Mouse (Mus musculus) C3H10T1/2 (cell line): ENCODE data around the gene Uap1l1. TPM values are rescaled to one million over a fixed set of nuclear protein-coding genes. Genes with fewer than 3 reads are reported as not detected.

Source experiments
- polyA plus RNA-seq, 2 experiments: library from polyadenylated mRNA; unstranded; fragments of >200 nt; fragmentation: generic; extraction: Trizol; gene quantifications; one replicate each; pipeline ENCODE4 v1.2.1; 2012; ENCODE audit warnings: missing spikeins in 2 of 2

Uap1l1 gene
- 100 to 1,000 TPM; 149 to 433 TPM for polyA plus RNA-seq

DNA sequence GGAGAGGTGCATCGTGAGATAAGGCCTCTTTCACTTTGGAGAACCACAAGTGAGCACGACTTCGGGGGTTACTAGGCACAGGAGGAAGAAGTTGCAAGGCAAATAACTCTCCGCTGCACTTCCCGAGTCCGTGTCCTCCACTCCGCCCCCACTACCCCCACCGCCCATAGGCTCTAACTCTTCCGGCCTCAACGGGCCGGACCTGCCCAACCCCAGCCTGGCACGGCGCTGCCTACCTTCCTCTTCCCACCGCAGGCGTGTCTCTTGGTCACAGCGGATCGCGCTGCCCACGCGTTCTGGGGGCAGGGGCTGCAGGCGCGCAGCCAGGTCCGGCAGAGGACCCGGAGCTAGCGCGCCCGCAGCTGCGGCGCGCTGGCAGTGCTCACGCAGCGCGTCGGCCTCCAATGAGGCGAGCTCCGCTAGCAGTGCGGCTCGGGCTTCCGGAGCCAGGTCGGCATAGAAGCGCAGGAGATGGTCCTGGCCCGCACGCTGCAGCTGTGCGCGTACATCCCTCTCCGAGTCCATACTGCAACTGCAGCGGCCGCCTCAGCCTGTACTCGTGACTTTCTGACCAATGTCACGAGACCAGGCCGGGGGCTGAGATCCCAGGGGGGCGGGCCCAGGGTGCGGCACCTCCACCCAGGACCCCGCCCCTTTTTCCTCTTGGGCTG, at the start of gene Uap1l1:
Uap1l1 (minus strand) TSS at position 592 of the 671 bp plus-strand sequence.

DNA sequence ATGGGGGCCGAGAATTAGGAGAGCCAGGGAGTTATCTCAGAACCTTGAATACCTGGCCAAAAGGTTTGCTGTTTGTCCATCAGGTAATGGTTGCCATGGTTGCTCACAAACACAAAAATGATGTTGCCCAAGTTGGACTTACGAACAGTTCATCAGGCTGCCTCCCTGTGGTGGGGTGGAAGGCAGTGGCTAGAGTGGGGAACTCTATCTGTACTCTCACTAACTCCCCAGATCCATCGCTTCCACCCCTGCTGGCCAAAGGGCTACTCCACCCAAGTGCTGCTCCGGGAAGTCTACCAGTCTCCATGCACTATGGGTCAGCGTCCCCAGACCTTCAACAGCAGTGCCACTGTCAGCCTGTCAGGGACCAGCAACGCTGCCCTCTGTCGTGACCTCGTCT, 33.6 kb upstream of the Uap1l1 start, which contains the start of gene Npdc1:
Npdc1 (plus strand) TSS at position 301 of the 400 bp plus-strand sequence.

DNA sequence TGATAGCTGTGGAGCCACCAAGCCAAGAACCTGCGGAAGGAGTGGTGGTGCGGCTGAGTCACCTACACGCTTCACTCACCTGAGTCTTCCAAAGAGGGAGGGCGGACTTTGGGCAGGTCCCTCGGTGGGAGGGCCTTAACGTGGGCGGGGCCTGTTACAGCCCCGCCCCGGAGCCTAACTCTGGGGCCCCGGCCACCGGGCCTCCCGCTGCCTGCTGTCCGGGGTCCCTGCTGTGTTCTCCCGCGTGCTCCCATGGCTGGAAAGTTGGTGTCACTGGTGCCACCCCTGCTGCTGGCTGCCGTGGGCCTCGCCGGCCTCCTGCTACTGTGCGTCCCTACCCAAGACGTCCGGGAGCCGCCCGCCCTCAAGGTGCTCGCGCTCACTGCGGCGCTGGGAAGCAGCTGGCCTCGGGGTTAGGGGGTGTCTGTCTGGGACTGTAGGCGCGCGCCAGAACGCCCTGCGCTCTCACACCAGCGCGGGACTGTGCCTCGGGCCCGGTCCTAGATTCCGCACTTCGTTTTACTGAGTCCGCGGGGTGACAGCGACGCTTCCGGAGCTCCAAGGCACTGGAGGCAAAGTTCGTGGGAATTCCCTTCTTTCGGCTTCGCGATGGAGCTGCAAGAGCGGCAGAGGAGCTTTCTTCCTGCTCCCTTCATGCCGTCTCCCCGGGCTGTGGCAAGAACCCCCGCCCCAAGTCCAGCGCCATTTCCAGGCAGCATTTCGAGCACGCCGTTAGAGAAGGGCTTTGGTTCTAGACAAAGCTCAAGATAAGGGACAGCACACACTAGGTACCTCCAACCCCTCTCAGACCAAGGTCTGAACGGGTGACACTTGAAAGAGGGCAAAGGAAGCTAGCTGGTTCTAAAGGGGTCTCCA, 30.5 kb upstream of the Uap1l1 start, which contains the start of gene Entpd2:
Entpd2 (plus strand) TSS at position 154 of the 876 bp plus-strand sequence.

DNA sequence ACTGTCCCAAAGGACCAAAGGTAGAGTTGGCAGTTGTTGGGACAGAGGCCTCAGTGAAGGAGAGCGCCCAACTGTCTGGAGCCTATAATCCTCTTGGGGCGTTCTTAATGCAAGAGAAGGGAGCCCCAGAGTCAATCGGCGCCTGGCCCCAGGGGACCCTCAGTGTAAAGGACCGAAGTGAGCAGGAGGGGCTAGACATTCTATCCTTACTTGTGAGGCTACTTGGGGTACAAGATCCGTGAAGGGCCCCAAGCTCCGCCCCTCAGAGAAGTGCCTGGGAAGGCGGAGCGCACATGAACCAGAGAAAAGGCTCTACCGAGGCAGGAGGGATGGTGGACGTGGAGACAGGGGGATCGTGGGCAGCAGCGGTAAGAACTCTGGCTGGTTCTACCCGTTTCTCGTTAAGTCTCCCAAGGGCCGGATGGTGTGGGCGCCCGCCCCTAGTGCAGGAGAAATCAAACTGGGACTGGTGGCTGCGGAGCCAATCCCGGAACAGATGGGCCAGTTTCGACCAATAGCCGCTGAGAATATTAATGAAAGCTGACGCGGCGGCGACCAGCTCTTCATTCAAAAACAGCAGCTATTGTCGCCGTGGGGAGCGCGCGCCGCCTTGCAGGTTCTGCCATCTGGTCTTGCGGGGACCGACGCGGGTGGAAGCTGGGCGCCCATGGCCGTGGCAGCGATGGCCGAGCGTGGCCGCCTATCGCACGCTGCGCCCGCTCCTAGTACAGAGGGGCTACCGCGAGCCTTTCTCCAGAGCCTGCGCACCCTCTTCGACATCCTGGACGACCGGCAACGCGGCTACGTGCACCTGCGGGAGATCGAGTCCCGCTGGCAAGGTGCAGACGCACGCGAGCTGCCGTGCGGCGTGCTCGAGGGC, 6.5 kb upstream of the Uap1l1 start, which contains the start of gene Sapcd2:
Sapcd2 (plus strand) TSS at position 558 of the 880 bp plus-strand sequence.

DNA sequence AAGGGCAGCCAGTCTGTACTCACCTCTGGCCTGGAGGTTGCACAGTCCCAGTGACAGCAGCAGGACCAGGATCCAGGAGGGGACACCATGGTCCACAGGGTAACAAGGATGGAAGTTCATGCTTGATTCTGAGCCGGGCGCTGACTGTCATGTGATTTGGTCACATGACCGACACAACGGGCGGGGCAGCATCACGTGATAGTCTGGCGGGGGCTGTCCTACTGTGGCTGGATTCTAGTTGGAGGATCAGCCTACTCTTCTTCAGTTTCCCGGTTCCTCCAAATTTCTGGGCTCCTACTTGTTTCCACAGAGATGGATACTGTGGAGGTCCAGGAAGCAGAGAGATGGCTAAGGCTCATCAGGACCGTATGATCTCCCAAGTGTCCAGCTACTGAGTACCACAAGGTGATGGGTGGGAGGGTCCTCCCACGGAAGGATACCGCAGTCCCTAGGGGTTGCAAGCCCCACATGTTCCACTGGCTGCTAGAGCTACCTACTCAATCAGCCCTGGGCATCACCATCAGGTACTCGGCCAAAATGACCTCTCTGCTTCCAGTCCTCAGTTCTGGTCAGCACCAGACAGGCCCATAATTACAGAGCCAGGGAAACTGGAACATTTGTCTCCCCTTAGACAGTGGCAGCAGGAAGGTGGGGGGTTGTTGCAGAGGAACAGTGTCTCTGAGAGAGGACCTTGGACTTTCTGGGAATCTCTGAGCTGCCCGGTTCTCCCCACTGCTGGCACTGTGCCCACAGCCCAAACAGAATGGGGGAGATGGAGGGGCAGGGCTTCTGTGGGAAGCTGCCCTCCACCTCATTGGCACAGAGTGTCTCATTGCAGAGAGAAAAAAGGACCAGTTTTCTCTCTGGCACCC, 9.0 kb downstream of the Uap1l1 start, which contains the start of gene Dpp7:
Dpp7 (minus strand) TSS at position 152 of the 872 bp plus-strand sequence.

DNA sequence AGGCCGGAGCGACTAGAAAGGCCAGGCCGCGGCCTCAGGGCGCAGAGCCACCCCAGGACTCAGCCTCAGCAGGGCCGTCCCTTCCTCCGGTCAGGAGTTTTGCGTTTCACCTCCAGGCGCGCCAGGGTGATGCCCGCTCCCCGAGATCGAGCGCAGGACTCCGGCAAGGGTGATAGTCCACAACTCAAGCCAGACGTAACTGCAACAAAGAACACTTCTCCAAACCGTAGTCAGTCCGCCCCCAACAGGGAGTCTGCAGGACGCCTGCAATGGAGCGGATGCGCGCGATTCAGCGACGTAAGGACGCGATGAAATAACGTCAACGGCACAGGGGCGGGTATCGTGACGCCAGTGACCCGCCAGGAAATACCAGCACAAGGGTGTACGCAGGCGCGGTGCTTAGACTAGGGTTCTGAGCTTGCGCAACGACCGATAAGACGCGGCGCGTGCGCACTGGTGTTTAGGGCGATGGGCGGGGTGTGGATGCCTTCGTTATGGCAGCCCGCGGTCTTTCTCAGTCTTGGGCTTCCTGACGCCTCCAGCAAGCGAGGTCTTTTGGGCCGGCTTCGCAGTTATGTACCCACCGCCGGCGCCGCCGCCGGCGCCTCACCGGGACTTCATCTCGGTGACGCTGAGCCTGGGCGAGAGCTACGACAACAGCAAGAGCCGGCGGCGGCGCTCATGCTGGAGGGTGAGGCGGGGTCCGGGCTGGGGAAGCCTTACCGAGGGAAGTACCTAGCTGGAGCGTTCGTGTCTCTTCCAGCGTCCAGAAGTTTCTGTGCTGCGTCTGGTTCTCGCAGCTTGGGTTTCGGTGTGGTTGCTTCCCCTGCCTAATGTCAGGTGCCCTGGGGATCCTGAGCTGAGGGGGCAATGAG, 33.0 kb downstream of the Uap1l1 start, which contains the start of gene Man1b1:
Man1b1 (plus strand) TSS at position 53 of the 875 bp plus-strand sequence.

DNA sequence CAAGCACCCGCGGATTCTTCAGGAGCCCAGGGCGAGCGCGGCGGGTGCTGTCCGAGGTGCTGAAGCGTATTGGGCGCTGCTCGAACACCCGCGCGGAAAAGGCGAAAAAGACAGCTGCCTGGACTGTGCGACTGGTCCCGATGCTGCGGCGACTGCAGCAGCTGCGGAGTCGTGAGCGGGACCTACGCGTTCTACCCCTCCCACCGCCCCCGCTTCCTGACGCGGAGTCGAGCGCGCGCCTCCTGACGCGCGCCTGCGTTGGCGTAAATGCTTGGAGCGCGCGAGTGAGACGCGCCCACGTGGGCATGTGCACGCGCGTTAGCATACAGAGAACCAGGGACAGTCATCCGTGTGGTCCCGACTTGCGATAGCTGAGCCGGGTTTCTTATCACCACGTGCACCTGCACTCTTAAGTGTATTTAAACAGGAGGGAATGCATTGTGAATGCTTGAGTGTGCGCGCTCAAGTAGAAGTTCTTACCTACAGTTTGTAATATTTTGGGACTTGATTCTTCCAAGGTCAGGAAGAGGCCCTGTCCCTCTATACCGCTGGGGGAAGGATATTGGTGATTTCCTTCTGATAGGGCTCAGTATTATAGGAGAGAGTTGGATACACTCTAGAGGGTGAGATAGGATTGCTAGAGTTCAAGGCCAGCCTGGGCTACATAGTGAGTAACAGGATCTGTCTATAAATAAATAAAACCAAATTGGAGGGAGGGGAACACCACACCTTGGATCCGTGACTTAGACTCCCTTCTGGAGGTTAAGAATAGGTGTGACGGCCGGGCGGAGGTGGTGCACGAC, 46.3 kb downstream of the Uap1l1 start, which contains the start of gene Grin1:
Grin1 (minus strand) TSS at position 217 of the 803 bp plus-strand sequence.

Other genes with a start within 250 kb of the Uap1l1 start
- gene Nrarp, start 184.9 kb downstream of the Uap1l1 start, polyA plus RNA-seq: under 1 TPM; 0.13 to 0.19 TPM
- 10 to 100 TPM in 1 of 2 experiments, 1 to 10 TPM in 1; 9.1 to 26.9 TPM for gene Tor4a, start 168.8 kb downstream of the Uap1l1 start, polyA plus RNA-seq
- 10 to 100 TPM; 29.0 to 67.4 TPM for gene Nelfb, start 154.2 kb downstream of the Uap1l1 start, polyA plus RNA-seq
- gene Stpg3, start 151.0 kb downstream of the Uap1l1 start, polyA plus RNA-seq: under 1 TPM in 1 of 2 experiments, not detected in 1; 0.02 TPM
- 1 to 10 TPM in 1 of 2 experiments, not detected in 1; 1.6 TPM for gene Fam166a, start 146.9 kb downstream of the Uap1l1 start, polyA plus RNA-seq
- gene Tubb4b, start 141.0 kb downstream of the Uap1l1 start, polyA plus RNA-seq: 100 to 1,000 TPM; 598 to 649 TPM
- gene Slc34a3, start 131.3 kb downstream of the Uap1l1 start, polyA plus RNA-seq: not detected
- gene Rnf224, start 128.9 kb downstream of the Uap1l1 start, polyA plus RNA-seq: not detected
- not detected for gene Rnf208, start 123.4 kb downstream of the Uap1l1 start, polyA plus RNA-seq
- under 1 TPM; 0.08 to 0.35 TPM for gene Cysrt1, start 123.2 kb downstream of the Uap1l1 start, polyA plus RNA-seq
- 1 to 10 TPM; 2.2 to 6.1 TPM for gene AL732309.1, start 118.8 kb downstream of the Uap1l1 start, polyA plus RNA-seq
- gene Tmem203, start 110.2 kb downstream of the Uap1l1 start, polyA plus RNA-seq: 10 to 100 TPM; 38.1 to 48.4 TPM
- gene Tprn, start 103.1 kb downstream of the Uap1l1 start, polyA plus RNA-seq: 10 to 100 TPM; 10.9 to 14.3 TPM
- 100 to 1,000 TPM; 140 to 186 TPM for gene Ssna1, start 93.2 kb downstream of the Uap1l1 start, polyA plus RNA-seq
- 100 to 1,000 TPM in 1 of 2 experiments, 10 to 100 TPM in 1; 98.4 to 128 TPM for gene Anapc2, start 93.2 kb downstream of the Uap1l1 start, polyA plus RNA-seq
- not detected for gene Tmem210, start 77.5 kb downstream of the Uap1l1 start, polyA plus RNA-seq
- gene Lrrc26, start 75.8 kb downstream of the Uap1l1 start, polyA plus RNA-seq: not detected
- gene Grin1, start 46.5 kb downstream of the Uap1l1 start, polyA plus RNA-seq: under 1 TPM; under 0.01 to 0.06 TPM
- 10 to 100 TPM; 16.1 to 49.7 TPM for gene Man1b1, start 33.3 kb downstream of the Uap1l1 start, polyA plus RNA-seq
- 10 to 100 TPM; 31.1 to 38.1 TPM for gene Dpp7, start 9.3 kb downstream of the Uap1l1 start, polyA plus RNA-seq
- 10 to 100 TPM; 18.0 to 25.7 TPM for gene Sapcd2, start 6.6 kb upstream of the Uap1l1 start, polyA plus RNA-seq
- gene Entpd2, start 30.2 kb upstream of the Uap1l1 start, polyA plus RNA-seq: under 1 TPM in 1 of 2 experiments, not detected in 1; 0.12 TPM
- 100 to 1,000 TPM; 183 to 212 TPM for gene Npdc1, start 33.7 kb upstream of the Uap1l1 start, polyA plus RNA-seq
- under 1 TPM; 0.13 to 0.42 TPM for gene Fut7, start 57.6 kb upstream of the Uap1l1 start, polyA plus RNA-seq
- 10 to 100 TPM in 1 of 2 experiments, 1 to 10 TPM in 1; 4.8 to 13.4 TPM for gene Abca2, start 63.0 kb upstream of the Uap1l1 start, polyA plus RNA-seq
- under 1 TPM; 0.15 to 0.94 TPM for gene Clic3, start 91.2 kb upstream of the Uap1l1 start, polyA plus RNA-seq
- gene Paxx, start 95.4 kb upstream of the Uap1l1 start, polyA plus RNA-seq: 10 to 100 TPM; 25.6 to 61.9 TPM
- gene Ptgds, start 104.4 kb upstream of the Uap1l1 start, polyA plus RNA-seq: under 1 TPM; 0.07 to 0.30 TPM
- gene Lcn12, start 128.2 kb upstream of the Uap1l1 start, polyA plus RNA-seq: not detected
- 10 to 100 TPM; 24.9 to 52.5 TPM for gene Fbxw5, start 135.1 kb upstream of the Uap1l1 start, polyA plus RNA-seq
- 1 to 10 TPM in 1 of 2 experiments, under 1 TPM in 1; 0.85 to 9.2 TPM for gene C8g, start 136.0 kb upstream of the Uap1l1 start, polyA plus RNA-seq
- gene Traf2, start 181.3 kb upstream of the Uap1l1 start, polyA plus RNA-seq: 10 to 100 TPM; 29.4 to 32.2 TPM
- gene Edf1, start 192.2 kb upstream of the Uap1l1 start, polyA plus RNA-seq: 100 to 1,000 TPM; 602 to 888 TPM
- gene Mamdc4, start 209.2 kb upstream of the Uap1l1 start, polyA plus RNA-seq: 1 to 10 TPM in 1 of 2 experiments, under 1 TPM in 1; 0.09 to 1.1 TPM
- 100 to 1,000 TPM; 104 to 192 TPM for gene Phpt1, start 209.5 kb upstream of the Uap1l1 start, polyA plus RNA-seq
- 1 to 10 TPM in 1 of 2 experiments, under 1 TPM in 1; 0.04 to 1.9 TPM for gene Ajm1, start 216.1 kb upstream of the Uap1l1 start, polyA plus RNA-seq
- gene Rabl6, start 242.8 kb upstream of the Uap1l1 start, polyA plus RNA-seq: 10 to 100 TPM; 38.7 to 57.3 TPM